Mouse (Mus musculus) CD4-positive helper T cell, adult 2 months (primary cell): ENCODE data around the gene Tcam1.
"Not testable (repeated sequence)": the region's sequence is repeated elsewhere in the genome, so short reads cannot be mapped to it uniquely, and the experiment has no call there.

Source experiments
- DNase-seq: peaks from one replicate; pipeline ENCODE4 v3.0.0-alpha.2; 2012; ENCODE audit warnings: low read depth, missing footprints, low spot score

Tcam1 gene

GRCm38 (mm10) chr11:106276454-106276853 is at the start of gene Tcam1:
Gene Tcam1, plus strand, starts transcription at chr11:106276672.
- peak; percentile 95 for DNase-seq

DNA sequence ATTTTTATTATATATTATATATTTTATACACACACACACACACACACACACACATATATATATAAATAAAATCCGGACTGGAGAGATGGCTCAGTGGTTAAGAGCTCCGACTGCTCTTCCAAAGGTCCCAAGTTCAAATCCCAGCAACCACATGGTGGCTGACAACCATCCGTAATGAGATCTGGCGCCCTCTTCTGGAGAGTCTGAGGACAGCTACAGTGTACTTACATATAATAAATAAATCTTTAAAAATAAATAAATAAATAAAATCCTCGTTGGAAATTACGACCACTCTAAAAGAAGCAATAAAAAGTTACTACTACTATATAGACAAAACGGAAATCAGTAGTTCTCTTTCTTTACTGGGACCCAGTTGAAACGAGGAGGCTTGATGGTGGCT is 42.5 kb upstream of the Tcam1 start:
- not testable (repeated sequence) for DNase-seq

GRCm38 (mm10) chr11:106246834-106247233 is 29.6 kb upstream of the Tcam1 start:
- peak; percentile 46 for DNase-seq

DNA sequence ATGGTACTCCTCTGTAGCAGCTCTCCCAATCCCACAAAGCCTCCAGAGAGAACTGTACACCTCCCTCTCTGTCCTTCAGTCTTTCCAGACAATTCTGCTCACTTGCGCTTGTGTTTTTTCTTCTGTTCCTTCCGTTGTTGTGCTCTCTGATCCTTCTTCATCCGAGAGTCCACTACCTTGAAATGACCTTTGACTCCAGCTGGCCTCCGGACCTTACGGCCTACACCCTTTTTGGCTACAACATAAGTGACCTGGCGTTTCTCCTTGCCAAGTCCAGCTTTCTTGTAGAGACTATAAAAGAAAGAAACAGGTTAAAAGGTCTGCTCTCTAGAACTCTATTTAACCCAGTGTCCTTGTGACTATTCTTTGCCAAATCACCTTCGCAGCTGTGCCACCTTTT is 27.1 kb upstream of the Tcam1 start:
- DNase-seq: no peak

- no peak for DNase-seq
Observed at GRCm38 (mm10) chr11:106254767-106255166, 21.7 kb upstream of the Tcam1 start.

GRCm38 (mm10) chr11:106255174-106255573 is 21.3 kb upstream of the Tcam1 start:
- DNase-seq: peak; percentile 27

GRCm38 (mm10) chr11:106255685-106256451 is 20.6 kb upstream of the Tcam1 start, which contains the start of the genes Ftsj3 and Psmc5:
Gene Ftsj3, minus strand, starts transcription at chr11:106256079.
Gene Psmc5, plus strand, starts transcription at chr11:106256154.
- DNase-seq: peak; percentile 96

- no peak for DNase-seq
Observed at GRCm38 (mm10) chr11:106256775-106257174, 19.7 kb upstream of the Tcam1 start.

DNA sequence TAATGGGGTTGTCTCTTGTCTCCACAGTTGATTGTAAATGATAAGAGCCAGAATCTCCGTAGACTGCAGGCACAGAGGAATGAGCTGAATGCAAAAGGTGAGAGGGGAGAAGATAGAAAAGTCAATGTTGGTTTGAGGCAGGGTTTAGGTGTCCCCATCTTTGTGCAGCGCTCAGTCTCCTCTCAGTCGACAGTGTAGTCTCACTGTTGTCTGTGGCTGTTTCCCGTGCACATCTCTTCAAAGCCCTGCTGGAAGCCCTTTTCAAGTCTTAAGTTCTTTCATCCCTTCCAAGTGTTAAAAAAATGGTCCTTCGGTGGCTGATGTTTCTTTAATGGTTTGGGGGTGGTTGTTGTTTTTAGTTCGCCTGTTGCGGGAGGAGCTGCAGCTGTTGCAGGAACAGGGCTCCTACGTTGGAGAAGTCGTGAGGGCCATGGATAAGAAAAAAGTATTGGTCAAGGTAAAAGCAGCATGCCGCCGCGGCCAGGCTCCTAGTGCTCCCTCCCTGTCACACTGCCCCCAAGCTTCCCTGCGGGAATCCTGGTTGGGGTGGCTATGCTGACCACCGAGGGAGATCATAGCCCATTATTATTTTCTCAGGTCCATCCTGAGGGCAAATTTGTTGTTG is 15.5 kb upstream of the Tcam1 start:
- no peak for DNase-seq

- DNase-seq: no peak
Observed at GRCm38 (mm10) chr11:106263963-106264362, 12.5 kb upstream of the Tcam1 start.

DNA sequence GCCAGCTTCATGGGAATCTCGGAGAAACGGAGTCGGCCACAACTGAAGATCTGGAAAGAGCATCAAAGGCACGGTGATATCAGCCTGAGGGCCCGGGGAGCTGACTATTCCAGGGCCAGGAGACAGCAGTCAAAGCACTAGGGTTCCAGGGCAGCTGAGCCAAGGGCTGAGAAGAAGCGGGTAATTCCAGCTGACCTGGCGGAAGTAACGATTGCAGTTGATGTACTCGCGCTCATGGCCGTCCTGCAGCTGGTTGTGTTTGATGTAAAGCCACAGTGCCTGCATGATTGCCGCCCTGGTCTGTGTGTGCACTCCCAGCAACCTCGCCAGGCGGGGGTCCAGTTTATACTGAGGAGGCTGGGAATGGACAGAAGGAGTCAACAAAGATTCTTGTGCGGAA is 11.5 kb upstream of the Tcam1 start:
- DNase-seq: no peak

DNA sequence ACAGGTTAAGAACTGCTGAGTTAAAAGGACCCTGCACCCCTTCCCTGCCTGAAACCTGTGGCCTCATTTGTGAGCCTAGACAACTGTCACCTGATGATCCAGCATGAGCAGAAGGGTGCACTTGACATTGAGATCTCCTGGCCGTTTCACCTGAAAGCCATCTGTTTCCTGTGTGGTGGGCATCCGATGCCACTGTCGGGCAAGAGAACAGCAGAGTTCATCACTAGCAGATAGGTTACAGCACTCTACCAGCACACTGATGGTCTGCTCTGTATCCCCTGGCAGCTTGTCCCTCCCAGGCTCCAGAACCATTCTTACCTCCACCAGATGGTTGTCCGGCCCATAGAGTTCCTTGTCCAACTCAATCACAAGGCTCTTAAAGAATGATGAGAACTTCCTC is 10.9 kb upstream of the Tcam1 start:
- DNase-seq: no peak

- no peak for DNase-seq
Observed at GRCm38 (mm10) chr11:106266431-106266830, 10.0 kb upstream of the Tcam1 start.

DNA sequence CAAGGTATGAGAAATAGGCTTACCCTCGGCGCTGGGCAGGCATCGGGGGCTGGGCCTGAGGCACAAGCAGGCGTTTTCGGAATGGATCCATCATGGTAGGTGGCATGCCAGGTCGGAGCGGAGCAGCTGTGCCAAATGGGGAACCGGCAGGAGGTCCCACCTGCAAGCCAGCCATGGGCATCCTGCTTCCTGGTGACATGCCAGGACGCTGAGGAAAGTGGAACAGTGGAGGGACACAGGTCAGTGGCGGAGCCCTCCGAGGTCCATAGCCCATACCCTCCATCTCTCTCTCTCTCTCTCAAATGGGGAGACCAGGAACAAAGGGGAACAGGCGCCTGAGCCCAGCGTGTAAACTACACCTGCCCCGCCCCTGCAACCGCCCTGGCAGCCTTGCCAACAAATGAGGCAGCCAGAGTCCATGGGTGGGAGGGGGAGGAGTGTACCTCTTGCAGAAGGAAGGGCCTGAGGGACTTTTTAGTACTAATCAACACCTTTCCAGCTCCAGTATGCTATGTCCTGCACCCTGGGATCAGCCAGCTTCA is 9.1 kb upstream of the Tcam1 start:
- DNase-seq: no peak

DNA sequence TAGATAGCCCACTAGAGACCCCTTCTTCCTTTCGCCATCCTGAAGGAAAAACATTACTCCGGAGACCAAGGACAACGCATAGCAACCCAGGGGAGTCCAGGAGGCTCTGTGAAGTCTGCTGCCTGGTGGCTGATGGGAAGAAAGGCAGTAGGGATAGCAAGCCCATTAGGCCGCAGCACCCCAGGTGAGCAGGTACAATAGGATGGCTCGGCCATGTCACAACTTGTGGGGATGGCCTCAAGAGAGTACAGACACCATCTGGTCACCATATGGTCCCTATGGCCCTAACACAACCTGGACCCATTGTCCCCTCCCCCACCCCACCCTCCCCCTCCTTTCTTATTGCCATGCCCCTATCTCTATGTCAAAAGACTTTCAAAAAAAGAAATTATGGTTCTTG is 8.6 kb upstream of the Tcam1 start:
- no peak for DNase-seq

- no peak for DNase-seq
Observed at GRCm38 (mm10) chr11:106268326-106269059, 8.0 kb upstream of the Tcam1 start.

DNA sequence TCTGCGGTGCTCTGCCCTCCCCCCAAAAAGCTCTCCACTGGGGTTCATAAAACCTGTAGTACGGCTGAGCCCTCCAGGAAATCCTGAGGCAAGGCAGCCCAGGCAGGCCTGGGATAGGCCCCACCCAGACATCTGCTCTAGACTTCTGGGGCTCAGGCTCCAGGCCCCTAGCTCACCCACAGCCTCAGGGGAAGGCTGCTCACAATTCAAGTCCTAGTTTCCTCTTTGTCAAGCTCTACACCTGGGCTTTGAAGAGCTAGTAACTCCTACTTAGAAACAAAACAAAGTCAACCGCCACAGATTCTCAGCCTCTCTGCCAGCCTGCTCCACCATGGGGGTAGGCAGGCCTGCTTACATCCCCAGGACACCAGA is 7.4 kb upstream of the Tcam1 start:
- DNase-seq: peak; percentile 56

- no peak for DNase-seq
Observed at GRCm38 (mm10) chr11:106271131-106271793, 5.2 kb upstream of the Tcam1 start.

DNA sequence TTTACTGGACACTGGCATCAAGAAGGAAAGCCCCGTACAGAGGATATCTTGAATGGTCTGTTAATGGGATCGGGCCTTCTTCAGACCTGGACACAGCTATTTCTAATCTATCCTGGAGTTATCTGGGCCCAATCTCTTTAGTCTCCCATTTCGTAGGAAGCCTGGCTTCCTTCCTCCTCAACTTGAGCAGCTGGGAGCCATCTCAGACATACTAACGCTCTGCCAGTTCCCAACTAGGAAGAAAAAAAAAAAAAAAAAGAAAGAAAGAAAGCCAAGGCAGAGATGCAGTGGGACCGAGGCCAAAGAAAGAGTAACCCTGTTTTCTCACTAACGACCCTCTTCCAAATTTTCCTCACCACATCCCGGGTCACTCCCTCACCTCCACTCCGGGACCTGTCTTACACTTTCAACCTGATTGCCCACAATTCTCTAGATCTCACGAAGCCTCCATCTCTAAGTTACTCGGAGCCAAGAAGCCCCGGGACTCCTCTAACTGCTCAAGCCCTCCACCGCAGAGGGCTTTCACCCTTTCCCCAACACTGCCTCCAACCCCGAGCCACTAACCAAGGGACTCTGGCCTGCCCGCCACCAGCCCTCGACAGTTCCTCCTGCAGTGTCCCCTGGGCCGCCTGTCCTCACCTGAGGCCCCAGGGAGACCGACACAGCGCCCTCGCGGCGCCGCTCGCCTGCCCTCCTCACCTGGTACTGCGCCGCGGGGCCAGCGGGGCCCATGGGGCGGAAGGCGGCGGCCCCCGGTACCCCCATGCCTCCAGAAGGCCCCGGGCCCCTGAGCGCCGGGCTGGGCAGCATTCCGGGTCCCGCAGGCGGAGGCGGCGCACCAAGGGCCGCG is 4.5 kb upstream of the Tcam1 start:
- DNase-seq: no peak

DNA sequence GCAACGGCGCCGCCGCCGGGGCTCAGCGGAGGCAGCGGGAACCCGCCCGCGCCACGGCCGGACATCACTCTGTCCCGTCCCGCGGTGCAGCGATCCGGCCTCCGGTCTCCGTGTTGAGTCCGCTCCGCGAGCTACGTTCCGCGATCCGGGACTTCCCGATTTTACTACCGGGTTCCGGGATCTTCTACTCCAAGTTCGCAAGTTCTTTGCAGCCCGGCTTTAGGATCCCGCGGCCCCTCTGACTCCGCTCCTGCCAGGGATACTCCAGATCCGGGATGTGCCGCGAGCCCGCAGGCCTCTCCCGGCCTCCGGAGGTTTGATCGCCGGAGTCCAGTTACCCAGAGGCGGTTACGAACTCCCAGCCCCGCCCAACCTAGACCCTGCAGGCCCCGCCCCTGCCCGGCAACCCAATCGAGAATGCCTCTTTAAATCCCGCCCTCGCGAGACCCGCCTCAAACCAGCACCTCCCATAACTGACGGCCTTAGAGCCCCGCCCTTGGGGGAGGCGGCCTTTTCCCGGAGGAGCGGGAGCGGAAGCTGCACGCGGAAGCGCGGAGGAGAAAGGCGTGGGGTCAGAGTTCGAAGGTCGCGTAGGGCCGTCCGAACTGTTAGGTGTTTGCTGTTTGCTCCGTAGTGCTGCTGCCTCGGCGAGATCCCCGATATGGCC is 3.7 kb upstream of the Tcam1 start, which contains the start of gene Smarcd2:
Gene Smarcd2, minus strand, starts transcription at position 329 of the 667 bp plus-strand sequence.
- DNase-seq: peak; percentile 97
